Mouse (Mus musculus) liver, adult 2 months (tissue): ENCODE results near the gene Qrfp. TPM values are rescaled to one million over a fixed set of nuclear protein-coding genes. Genes with fewer than 3 reads are reported as not detected.

Experiments used
- DNase-seq: peaks from one replicate; pipeline ENCODE4 v3.0.0-alpha.2; 2011; ENCODE audit warnings: low read depth, low spot score; ENCODE audit errors: extremely low read depth
- H3K27ac ChIP-seq: fragments of 200-500 bp; replicated peaks from 2 replicates; pipeline ENCODE4 v1.5.1; 2012; ENCODE audit warnings: low read depth, mild to moderate bottlenecking, control low read depth, inconsistent platforms, low read length; ENCODE audit not compliant: insufficient read depth
- H3K27me3 ChIP-seq: fragments of 200-500 bp; 2 replicates; pipeline ENCODE4 v1.6.1; 2012; ENCODE audit warnings: mild to moderate bottlenecking, moderate library complexity, low read length, inconsistent platforms; ENCODE audit not compliant: control insufficient read depth, insufficient read depth
- H3K36me3 ChIP-seq: fragments of 200-500 bp; 2 replicates; pipeline ENCODE4 v1.6.1; 2012; ENCODE audit warnings: low read length, inconsistent platforms; ENCODE audit not compliant: control insufficient read depth, insufficient read depth
- H3K4me1 ChIP-seq: fragments of 200-500 bp; 2 replicates; pipeline ENCODE4 v1.6.1; 2011; ENCODE audit warnings: low read length; ENCODE audit not compliant: control insufficient read depth, insufficient read depth
- H3K4me3 ChIP-seq: fragments of 200-500 bp; 2 replicates; pipeline ENCODE4 v1.5.1; 2011; ENCODE audit warnings: low read depth, mild to moderate bottlenecking, control low read depth, low read length, moderate library complexity; ENCODE audit not compliant: insufficient read depth
- H3K79me2 ChIP-seq: fragments of 200-500 bp; 2 replicates; pipeline ENCODE4 v1.6.1; 2012; ENCODE audit warnings: inconsistent platforms, mild to moderate bottlenecking, low read length, moderate library complexity; ENCODE audit not compliant: control insufficient read depth, insufficient read depth
- H3K9ac ChIP-seq: fragments of 200-500 bp; 2 replicates; pipeline ENCODE4 v1.6.1; 2012; ENCODE audit warnings: low read depth, mild to moderate bottlenecking, control low read depth, inconsistent platforms, low read length
- CTCF ChIP-seq: fragments of 200-500 bp; IDR thresholded peaks from 2 replicates; pipeline ENCODE4 v1.5.1; 2011; ENCODE audit warnings: low read depth, low read length, control low read depth
- POLR2A ChIP-seq: fragments of 200-500 bp; IDR thresholded peaks from 2 replicates; pipeline ENCODE4 v1.6.1; 2011; ENCODE audit warnings: low read length, control low read depth; ENCODE audit not compliant: insufficient read depth; ENCODE audit errors: extremely low read depth
- WGBS: fragments of 180-500 bp; shearing (Covaris S2); methylation state at CpG from one replicate; pipeline ENCODE4 v1.1.7; 2018; 5-methylcytosine and 5-hydroxymethylcytosine counted together
- polyA plus RNA-seq: library from polyadenylated mRNA; depleted of rRNA; stranded (reverse); fragments of >200 nt; gene quantifications from 2 replicates; pipeline ENCODE4 v1.2.3, GENCODE M21; 2012
- total RNA-seq: library from RNA; depleted of rRNA; stranded (reverse); fragments of >200 nt; gene quantifications from 2 replicates; pipeline ENCODE4 v1.2.3, GENCODE M21; 2014

Qrfp gene
- total and polyA plus RNA-seq, 2 experiments: not detected

GRCm38 (mm10) chr2:31789215-31789614 lies 21.2 kb downstream of the Qrfp start:
- no peak overlapping the region for H3K27ac ChIP-seq

GRCm38 (mm10) chr2:31788227-31788626 lies 22.2 kb downstream of the Qrfp start:
- TF ChIP-seq CTCF (no peak), POLR2A (no peak)
- 89% methylated on average over 3 of the region's 3 CpGs for WGBS
- Histone ChIP-seq H3K36me3 (peaks cover 21% of the 10 kb centered on the region), H3K4me3 (no peak overlapping the region), H3K79me2 (peaks cover 3% of the 10 kb centered on the region; the same call in 1 of the 2 replicates), H3K9ac (no peak overlapping the region), H3K27ac (no peak overlapping the region), H3K27me3 (no peaks in the 10 kb centered on the region), H3K4me1 (no peaks in the 10 kb centered on the region)
- no peak for DNase-seq

More at GRCm38 (mm10) chr2:31789215-31789614, 21.2 kb downstream of the Qrfp start:
- no peak overlapping the region for H3K4me3 ChIP-seq
- H3K9ac ChIP-seq: no peak overlapping the region
- 93% methylated on average over 2 of the region's 2 CpGs for WGBS
- H3K36me3 ChIP-seq: peaks cover 21% of the 10 kb centered on the region
- peaks cover 3% of the 10 kb centered on the region; the same call in 1 of the 2 replicates for H3K79me2 ChIP-seq
- no peaks in the 10 kb centered on the region for H3K4me1 ChIP-seq
- no peaks in the 10 kb centered on the region for H3K27me3 ChIP-seq
- DNase-seq: no peak
- no peak for TF ChIP-seq POLR2A
- no peak for TF ChIP-seq CTCF

- Histone ChIP-seq H3K4me1 (no peaks in the 10 kb centered on the region), H3K36me3 (peaks cover 15% of the 10 kb centered on the region; the same call in 1 of the 2 replicates), H3K79me2 (peaks cover 3% of the 10 kb centered on the region; the same call in 1 of the 2 replicates), H3K27ac (no peak overlapping the region), H3K27me3 (no peaks in the 10 kb centered on the region), H3K9ac (no peak overlapping the region), H3K4me3 (no peak overlapping the region)
- DNase-seq: peak; percentile 30
- TF ChIP-seq CTCF: peak; percentile 91
- no peak for TF ChIP-seq POLR2A
- WGBS: 37% methylated on average over 7 of the region's 7 CpGs
Observed at GRCm38 (mm10) chr2:31787029-31787428, 23.4 kb downstream of the Qrfp start.

- Histone ChIP-seq H3K79me2 (peaks cover 3% of the 10 kb centered on the region; the same call in 1 of the 2 replicates), H3K36me3 (peaks cover 5% of the 10 kb centered on the region; the same call in 1 of the 2 replicates), H3K27me3 (no peaks in the 10 kb centered on the region), H3K4me1 (no peaks in the 10 kb centered on the region), H3K27ac (no peak overlapping the region), H3K9ac (no peak overlapping the region), H3K4me3 (no peak overlapping the region)
- WGBS: 29% methylated on average over 9 of the region's 9 CpGs
- TF ChIP-seq CTCF: peak; percentile 68
- TF ChIP-seq POLR2A: no peak
- DNase-seq: peak; percentile 77
Observed at GRCm38 (mm10) chr2:31785074-31785473, 25.3 kb downstream of the Qrfp start.

- no peak for DNase-seq
- WGBS: 86% methylated on average over 8 of the region's 8 CpGs
- H3K4me3 ChIP-seq: no peak overlapping the region
- no peak overlapping the region for H3K9ac ChIP-seq
- peaks cover 6% of the 10 kb centered on the region; the same call in 1 of the 2 replicates for H3K79me2 ChIP-seq
- no peaks in the 10 kb centered on the region for H3K4me1 ChIP-seq
- H3K36me3 ChIP-seq: peaks cover 12% of the 10 kb centered on the region; the same call in 1 of the 2 replicates
- H3K27me3 ChIP-seq: no peaks in the 10 kb centered on the region
- H3K27ac ChIP-seq: no peak overlapping the region
- TF ChIP-seq POLR2A: no peak
- no peak for TF ChIP-seq CTCF
Observed at GRCm38 (mm10) chr2:31782958-31783602, 27.3 kb downstream of the Qrfp start.

GRCm38 (mm10) chr2:31779258-31779657 lies 31.1 kb downstream of the Qrfp start:
- Histone ChIP-seq H3K9ac (no peak overlapping the region), H3K36me3 (peaks cover 10% of the 10 kb centered on the region; the same call in 1 of the 2 replicates), H3K4me3 (no peak overlapping the region), H3K27ac (no peak overlapping the region), H3K79me2 (peaks cover 10% of the 10 kb centered on the region; the same call in 1 of the 2 replicates), H3K27me3 (no peaks in the 10 kb centered on the region), H3K4me1 (no peaks in the 10 kb centered on the region)
- no peak for DNase-seq
- TF ChIP-seq CTCF (no peak), POLR2A (no peak)
- 78% methylated on average over 2 of the region's 2 CpGs for WGBS
